Mouse (Mus musculus): ENCODE data around the gene Vmn2r47.
"Not testable (repeated sequence)": the region's sequence is repeated elsewhere in the genome, so short reads cannot be mapped to it uniquely, and the experiment has no call there.

Gene Vmn2r47

GRCm38 (mm10) chr7:9841225-9841624 is at the start of gene Vmn2r47:
TSS of gene Vmn2r47 (minus strand) at chr7:9841325.
- not testable (repeated sequence) for DNase-seq (ENCODE audit: low spot score)

DNA sequence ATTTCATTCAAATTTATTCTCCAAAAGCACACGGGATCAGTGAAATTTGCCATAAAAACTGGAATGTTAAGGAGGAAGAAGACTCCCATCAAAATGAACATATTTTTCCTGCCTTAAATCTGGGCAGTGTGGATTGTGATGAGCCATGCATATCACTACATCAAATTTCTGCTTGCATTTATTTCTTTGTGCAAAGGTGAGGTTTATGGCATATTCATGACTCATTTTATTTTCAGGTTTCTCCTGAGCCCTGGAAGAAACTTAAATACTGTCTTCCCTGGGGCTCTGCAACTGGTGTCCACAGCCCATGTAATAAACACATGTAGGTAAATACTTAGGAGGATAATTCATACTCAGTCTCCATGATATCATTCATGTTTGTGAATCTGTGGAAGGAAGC is 70.7 kb downstream of the Vmn2r47 start, which contains the start of gene Vmn2r46:
Gene Vmn2r46 (minus strand): TSS at position 101 of the 400 bp plus-strand sequence.
- not testable (repeated sequence) for DNase-seq (ENCODE audit: low spot score)

Measured in embryo, embryonic 10.5 days (tissue).